Mouse (Mus musculus): Measurements from ENCODE around the gene Mtx1. TPM values are rescaled to one million over a fixed set of nuclear protein-coding genes. Genes with fewer than 3 reads are reported as not detected.

The Mtx1 gene
- polyA plus RNA-seq, 1 experiment from 2014 or later, result 159 TPM

DNA sequence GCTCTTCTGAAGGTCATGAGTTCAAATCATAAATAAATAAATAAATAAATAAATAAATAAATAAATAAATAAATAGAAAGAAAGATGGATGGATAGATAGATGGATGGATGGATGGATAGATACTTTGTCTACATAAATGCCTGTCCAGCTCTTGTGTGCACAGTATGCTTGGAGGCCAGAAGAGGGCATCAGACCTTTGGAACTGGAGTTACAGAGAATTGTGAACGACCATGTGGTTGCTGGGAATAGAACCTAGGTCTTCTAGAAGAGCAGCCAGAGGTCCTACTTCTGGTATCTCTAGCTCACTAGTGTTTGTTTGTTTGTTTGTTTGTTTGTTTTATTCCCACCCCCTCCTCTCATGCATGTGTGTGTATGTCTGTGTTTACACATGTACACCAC is 33.5 kb downstream of the Mtx1 start:
- H3K27me3 ChIP-seq (replicated peaks), result no peaks in the 10 kb centered on the region
- WGBS, result 80% methylated on average over 1 of the region's 1 CpGs
- no peak overlapping the region for H3K4me2 ChIP-seq

DNA sequence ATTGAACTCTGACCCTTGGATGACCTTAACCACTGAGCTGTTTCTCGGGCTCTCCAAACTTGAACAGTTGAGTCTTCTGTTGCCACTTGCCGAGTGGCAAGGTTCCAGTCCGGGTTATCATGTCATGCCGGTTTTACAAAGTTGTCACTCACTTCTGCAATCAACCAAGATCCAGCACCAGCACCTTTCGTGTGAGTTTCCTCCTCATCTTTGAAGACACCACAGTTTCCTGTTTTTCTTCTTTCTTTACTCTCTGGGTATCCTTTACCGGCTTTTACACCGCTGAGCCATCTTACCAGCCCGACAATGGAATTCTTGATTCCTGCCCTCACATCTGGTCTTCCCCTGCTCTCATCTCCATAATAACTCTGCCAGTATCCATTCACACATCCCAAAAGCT is 36.5 kb downstream of the Mtx1 start:
- no peak overlapping the region for H3K27ac ChIP-seq (replicated peaks)
- H3K4me2 ChIP-seq, result no peak overlapping the region
- no peaks in the 10 kb centered on the region for H3K27me3 ChIP-seq (replicated peaks)
- H3K9me3 ChIP-seq (replicated peaks), result no peaks in the 10 kb centered on the region
- H3K4me3 ChIP-seq (replicated peaks), result no peak overlapping the region
- no peak overlapping the region for H3K9ac ChIP-seq (replicated peaks)
- peaks cover 4% of the 10 kb centered on the region for H3K4me1 ChIP-seq
- ATAC-seq (ENCODE audit: low FRiP score), result no peak
- H3K36me3 ChIP-seq, result peaks cover 20% of the 10 kb centered on the region
- 87% methylated on average over 8 of the region's 8 CpGs for WGBS

More for the DNA sequence above, 33.5 kb downstream of the Mtx1 start:
- Histone ChIP-seq H3K4me1 (peaks cover 11% of the 10 kb centered on the region), H3K27ac (replicated peaks) (no peak overlapping the region), H3K9ac (replicated peaks) (no peak overlapping the region), H3K4me3 (replicated peaks) (no peak overlapping the region), H3K9me3 (replicated peaks) (no peaks in the 10 kb centered on the region), H3K36me3 (peaks cover 7% of the 10 kb centered on the region)
- no peak for ATAC-seq (ENCODE audit: low FRiP score)

DNA sequence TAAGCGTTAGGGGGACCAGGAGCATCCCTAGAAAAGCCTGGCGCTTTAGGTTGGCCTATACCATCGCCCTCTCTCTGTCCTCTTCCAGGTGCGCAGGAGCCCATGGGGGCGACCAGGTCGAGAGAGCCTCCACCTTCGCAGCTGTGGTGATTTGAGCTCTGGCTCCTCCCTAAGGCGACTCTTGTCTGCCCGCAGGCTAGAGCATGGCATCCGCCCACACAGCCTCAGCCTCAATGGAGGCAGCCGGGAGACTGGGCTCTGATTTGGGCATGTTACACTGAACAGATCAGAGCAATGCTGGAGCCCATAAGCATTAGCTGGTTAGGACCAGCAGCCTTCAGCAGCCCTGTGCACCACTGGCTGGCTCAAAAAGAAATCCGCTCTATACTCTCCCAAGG is 38.4 kb downstream of the Mtx1 start:
- H3K27ac ChIP-seq (replicated peaks), result no peak overlapping the region
- H3K4me2 ChIP-seq, result no peak overlapping the region

DNA sequence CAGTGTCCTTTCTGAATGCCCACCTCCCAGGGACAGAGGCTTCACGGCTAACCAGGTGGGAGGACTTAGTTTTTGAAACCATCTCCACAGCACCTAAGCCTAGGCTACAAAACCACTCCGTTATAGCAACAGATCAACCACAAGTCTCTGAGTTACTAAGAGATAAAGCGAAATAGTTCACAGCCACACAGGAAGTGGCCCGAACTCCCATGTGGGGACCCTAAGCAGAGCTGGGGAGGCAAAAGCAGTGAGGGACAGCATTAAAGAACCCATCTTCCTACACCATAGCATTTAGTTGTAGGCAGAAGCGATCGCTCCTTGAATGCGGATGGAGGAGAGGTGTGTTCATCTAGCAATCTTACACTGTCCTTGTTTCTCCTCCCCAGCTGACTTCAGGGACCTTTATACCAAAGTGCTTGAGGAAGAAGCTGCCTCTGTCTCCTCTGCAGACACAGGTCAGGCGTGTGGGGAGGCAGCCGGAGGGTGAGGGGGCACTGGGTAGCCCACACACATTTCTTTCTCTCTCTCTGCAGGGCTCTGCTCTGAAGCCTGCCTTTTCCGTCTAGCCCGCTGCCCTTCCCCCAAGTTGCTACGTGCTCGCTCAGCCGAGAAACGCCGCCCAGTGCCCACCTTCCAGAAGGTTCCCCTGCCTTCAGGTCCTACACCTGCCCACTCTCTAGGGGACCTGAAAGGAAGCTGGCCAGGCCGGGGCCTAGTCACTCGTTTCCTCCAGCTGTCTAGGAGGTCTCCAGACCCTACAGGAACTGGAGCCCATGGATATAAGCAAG is 39.0 kb downstream of the Mtx1 start:
- H3K4me3 ChIP-seq (replicated peaks), result no peak overlapping the region
- no peak overlapping the region for H3K9ac ChIP-seq (replicated peaks)
- WGBS, result 73% methylated on average over 18 of the region's 18 CpGs
- no peaks in the 10 kb centered on the region for H3K27me3 ChIP-seq (replicated peaks)
- H3K9me3 ChIP-seq (replicated peaks), result no peaks in the 10 kb centered on the region
- peaks cover 25% of the 10 kb centered on the region for H3K4me1 ChIP-seq
- H3K36me3 ChIP-seq, result peaks cover 20% of the 10 kb centered on the region
- ATAC-seq (ENCODE audit: low FRiP score), result no peak
- no peak overlapping the region for H3K27ac ChIP-seq (replicated peaks)
- no peak overlapping the region for H3K4me2 ChIP-seq

More for the DNA sequence above, 38.4 kb downstream of the Mtx1 start:
- Histone ChIP-seq H3K4me1 (peaks cover 22% of the 10 kb centered on the region), H3K9me3 (replicated peaks) (no peaks in the 10 kb centered on the region), H3K4me3 (replicated peaks) (no peak overlapping the region), H3K9ac (replicated peaks) (no peak overlapping the region), H3K36me3 (peaks cover 20% of the 10 kb centered on the region), H3K27me3 (replicated peaks) (no peaks in the 10 kb centered on the region)
- WGBS, result 74% methylated on average over 12 of the region's 12 CpGs
- no peak for ATAC-seq (ENCODE audit: low FRiP score)

DNA sequence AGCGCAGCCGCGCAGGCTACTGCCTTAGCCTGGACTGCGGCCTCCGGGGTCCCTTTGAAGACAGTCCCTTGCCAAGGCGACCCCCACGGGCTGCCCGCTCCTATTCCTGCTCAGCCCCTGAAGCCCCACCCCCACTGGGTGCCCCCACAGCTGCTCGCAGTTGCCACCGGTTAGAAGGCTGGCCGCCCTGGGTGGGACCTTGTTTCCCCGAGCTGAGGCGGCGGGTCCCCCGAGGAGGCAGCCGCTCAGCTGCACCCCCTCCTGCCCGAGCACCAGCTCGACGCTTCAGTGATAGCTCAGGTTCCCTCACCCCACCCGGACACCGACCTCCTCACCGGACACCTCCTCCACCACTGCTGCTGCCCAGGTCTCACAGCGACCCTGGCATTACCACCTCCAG is 39.7 kb downstream of the Mtx1 start:
- peaks cover 30% of the 10 kb centered on the region for H3K4me1 ChIP-seq
- no peak overlapping the region for H3K27ac ChIP-seq (replicated peaks)
- H3K4me2 ChIP-seq, result no peak overlapping the region
- ATAC-seq (ENCODE audit: low FRiP score), result no peak
- H3K9ac ChIP-seq (replicated peaks), result no peak overlapping the region
- no peaks in the 10 kb centered on the region for H3K9me3 ChIP-seq (replicated peaks)
- no peaks in the 10 kb centered on the region for H3K27me3 ChIP-seq (replicated peaks)
- 50% methylated on average over 23 of the region's 23 CpGs for WGBS
- H3K36me3 ChIP-seq, result peaks cover 22% of the 10 kb centered on the region
- no peak overlapping the region for H3K4me3 ChIP-seq (replicated peaks)

DNA sequence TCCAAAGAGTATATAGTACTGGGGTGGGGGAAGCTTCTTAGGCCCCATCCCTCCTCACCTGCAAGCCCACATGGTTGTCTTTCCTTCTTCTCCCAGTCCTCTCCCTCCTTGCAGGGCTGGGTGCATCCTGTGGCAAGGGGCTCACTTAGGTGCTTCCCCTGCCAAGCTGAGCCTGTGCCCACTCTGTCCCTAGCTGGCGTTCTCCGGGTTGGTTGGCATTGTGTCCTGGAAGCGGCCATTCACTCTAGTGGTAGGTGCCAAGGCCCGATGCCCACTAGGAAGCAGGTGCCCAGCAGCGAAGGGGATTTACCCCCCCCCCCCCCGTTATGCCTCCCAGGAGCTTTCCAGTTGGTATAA is 43.0 kb downstream of the Mtx1 start:
- no peaks in the 10 kb centered on the region for H3K27me3 ChIP-seq (replicated peaks)
- no peak; the same call in 1 of the 2 replicates for ATAC-seq (ENCODE audit: low FRiP score)
- peak overlapping the region; percentile 62 for H3K4me3 ChIP-seq (replicated peaks)
- H3K4me2 ChIP-seq, result peak overlapping the region; percentile 97
- H3K4me1 ChIP-seq, result peaks cover 37% of the 10 kb centered on the region
- H3K36me3 ChIP-seq, result peaks cover 53% of the 10 kb centered on the region
- H3K9me3 ChIP-seq (replicated peaks), result no peaks in the 10 kb centered on the region
- 58% methylated on average over 6 of the region's 6 CpGs for WGBS
- peak overlapping the region; percentile 94 for H3K9ac ChIP-seq (replicated peaks)
- H3K27ac ChIP-seq (replicated peaks), result peak overlapping the region; percentile 95

DNA sequence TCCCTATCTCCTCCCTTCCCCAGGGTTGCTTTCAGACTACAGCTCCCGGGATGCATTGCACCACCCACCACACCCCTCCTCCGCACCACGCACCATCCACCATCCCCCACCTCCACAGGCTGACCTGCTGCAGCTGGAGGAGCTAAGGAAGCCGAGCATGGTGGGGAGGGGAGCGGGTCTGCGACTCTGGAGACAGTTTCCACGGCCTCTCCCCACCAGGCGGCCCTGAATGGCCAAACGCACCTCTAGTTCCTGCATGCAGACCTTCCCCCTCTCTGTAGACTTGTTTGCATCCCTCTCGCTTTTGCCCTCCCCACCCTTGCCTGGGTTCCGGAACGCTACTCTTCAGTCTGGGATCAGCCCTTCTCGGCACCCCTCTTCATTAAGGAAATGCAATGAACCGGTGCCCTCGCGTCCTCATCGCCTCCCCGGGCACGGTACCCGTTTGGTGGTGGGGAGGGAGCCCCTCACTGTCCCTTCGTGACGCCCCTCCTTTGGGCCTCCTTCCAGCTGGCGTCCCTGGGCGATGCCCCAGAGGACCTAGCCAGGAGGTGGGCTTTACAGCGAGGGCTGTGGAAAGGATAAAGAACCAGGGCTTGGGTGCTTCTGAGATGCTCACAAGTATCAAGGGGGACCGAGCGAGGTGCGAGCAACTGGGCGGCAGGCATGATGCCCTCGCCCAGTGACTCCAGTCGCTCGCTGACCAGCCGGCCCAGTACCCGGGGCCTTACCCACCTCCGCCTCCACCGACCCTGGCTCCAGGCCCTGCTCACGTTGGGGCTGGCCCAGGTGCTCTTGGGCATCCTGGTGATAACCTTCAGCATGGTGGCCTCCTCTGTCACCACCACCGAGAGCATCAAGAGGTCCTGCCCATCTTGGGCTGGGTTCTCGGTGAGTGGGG is 43.6 kb downstream of the Mtx1 start, which contains the start of gene Fam189b:
Gene Fam189b, plus strand, starts transcription at position 86 of the 901 bp plus-strand sequence.
- peak within 1 kb of the TSS; percentile 62 for H3K4me3 ChIP-seq (replicated peaks)
- H3K4me2 ChIP-seq, result peak within 1 kb of the TSS; percentile 97
- H3K9me3 ChIP-seq (replicated peaks), result no peaks in the 10 kb centered on the region
- peak within 1 kb of the TSS; percentile 95 for H3K27ac ChIP-seq (replicated peaks)
- peaks cover 48% of the 10 kb centered on the region for H3K36me3 ChIP-seq
- no peaks in the 10 kb centered on the region for H3K27me3 ChIP-seq (replicated peaks)
- H3K9ac ChIP-seq (replicated peaks), result peak within 1 kb of the TSS; percentile 94
- WGBS, result 5% methylated on average over 39 of the region's 39 CpGs
- peaks cover 43% of the 10 kb centered on the region for H3K4me1 ChIP-seq
- ATAC-seq (ENCODE audit: low FRiP score), result peak; percentile 94

DNA sequence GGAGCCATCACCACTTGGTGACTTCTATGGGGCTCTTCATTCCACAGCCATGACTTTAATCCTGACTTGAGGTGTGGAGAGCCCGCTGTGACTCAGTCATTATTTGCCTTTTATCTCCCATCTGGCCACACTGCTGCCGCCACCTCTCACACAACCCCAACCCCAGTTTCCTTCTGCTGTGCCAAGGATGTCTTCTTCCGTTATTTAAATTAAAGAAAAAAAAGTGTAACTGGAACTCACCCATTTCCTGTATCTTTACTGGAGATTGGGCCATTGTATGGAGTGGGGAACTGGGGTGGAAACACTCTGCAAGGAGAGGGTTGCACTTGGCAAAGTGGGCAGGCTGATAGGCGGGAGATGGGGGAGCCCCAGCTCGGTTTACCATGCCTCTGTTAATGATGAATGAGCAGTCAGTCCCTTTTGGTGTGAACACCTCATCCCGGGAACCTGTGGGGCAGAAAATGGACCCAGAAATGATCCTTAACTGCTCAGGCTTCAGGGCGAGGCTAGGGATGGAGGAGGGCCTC is 44.3 kb downstream of the Mtx1 start:
- no peaks in the 10 kb centered on the region for H3K27me3 ChIP-seq (replicated peaks)
- peaks cover 48% of the 10 kb centered on the region for H3K4me1 ChIP-seq
- no peak overlapping the region; the same call in 1 of the 2 replicates for H3K9ac ChIP-seq (replicated peaks)
- peak overlapping the region; percentile 62 for H3K4me3 ChIP-seq (replicated peaks)
- H3K4me2 ChIP-seq, result peak overlapping the region; percentile 97
- WGBS, result 51% methylated on average over 7 of the region's 7 CpGs
- H3K27ac ChIP-seq (replicated peaks), result peak overlapping the region; percentile 95
- peak; percentile 6 for ATAC-seq (ENCODE audit: low FRiP score)
- H3K36me3 ChIP-seq, result peaks cover 41% of the 10 kb centered on the region
- no peaks in the 10 kb centered on the region for H3K9me3 ChIP-seq (replicated peaks)

DNA sequence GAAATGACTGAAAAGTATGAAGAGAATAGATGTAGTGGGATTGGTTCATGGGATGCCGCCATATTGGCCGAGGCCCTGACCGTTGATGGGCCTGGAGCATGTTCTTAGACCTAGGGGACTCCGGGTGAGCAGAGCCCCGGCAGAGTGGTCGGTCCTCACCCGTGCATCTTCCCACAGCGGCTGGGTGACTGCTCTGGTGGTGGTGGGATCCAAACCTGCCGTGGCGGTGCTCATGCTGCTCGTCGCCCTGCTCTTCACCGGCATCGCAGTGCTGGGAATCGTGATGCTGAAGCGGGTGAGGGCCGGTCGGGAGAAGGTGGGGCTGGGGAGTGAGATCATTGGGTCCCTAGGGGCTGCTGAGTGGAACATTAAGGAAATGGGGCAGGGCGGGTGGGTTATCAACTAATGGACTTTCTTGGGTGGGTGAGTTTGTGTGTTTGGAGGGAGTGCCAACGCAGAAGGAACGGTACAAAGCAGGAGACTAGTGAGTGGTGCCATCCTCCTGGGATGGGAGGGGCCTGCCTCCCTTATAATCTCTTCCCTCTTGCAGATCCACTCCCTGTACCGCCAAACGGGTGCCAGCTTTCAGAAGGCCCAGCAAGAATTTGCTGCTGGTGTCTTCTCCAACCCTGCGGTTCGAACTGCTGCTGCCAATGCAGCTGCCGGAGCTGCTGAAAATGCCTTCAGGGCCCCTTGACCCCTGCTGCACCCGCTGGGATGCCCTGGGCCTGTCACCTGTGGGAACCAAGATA is 45.0 kb downstream of the Mtx1 start:
- peaks cover 35% of the 10 kb centered on the region for H3K36me3 ChIP-seq
- no peak overlapping the region for H3K9ac ChIP-seq (replicated peaks)
- H3K4me2 ChIP-seq, result no peak overlapping the region
- 95% methylated on average over 27 of the region's 27 CpGs for WGBS
- H3K27ac ChIP-seq (replicated peaks), result peak overlapping the region; percentile 95; the same call in 1 of the 2 replicates
- peaks cover 49% of the 10 kb centered on the region for H3K4me1 ChIP-seq
- H3K27me3 ChIP-seq (replicated peaks), result no peaks in the 10 kb centered on the region
- no peaks in the 10 kb centered on the region for H3K9me3 ChIP-seq (replicated peaks)
- H3K4me3 ChIP-seq (replicated peaks), result no peak overlapping the region
- ATAC-seq (ENCODE audit: low FRiP score), result no peak

DNA sequence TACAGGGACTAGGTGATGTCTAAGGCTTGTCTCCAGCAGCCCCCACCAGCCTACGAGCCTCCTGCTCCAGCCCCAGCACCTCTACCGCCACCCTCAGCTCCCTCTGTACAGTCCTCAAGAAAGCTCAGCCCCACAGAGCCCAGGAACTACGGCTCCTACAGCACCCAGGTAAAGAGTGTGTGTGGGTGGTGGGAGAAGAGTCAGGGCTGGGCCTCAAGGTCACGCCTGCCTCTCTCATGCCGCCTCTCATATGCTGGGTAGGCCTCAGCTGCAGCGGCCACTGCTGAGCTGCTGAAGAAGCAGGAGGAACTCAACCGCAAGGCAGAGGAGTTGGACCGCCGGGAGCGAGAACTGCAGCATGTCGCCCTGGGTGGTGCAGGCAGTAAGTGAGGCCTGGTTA is 47.8 kb downstream of the Mtx1 start:
- Histone ChIP-seq H3K9me3 (replicated peaks) (no peaks in the 10 kb centered on the region), H3K4me1 (peaks cover 33% of the 10 kb centered on the region), H3K9ac (replicated peaks) (0 out of 2 replicates have a peak overlapping the region, but pooled peaks have one; percentile 77), H3K4me3 (replicated peaks) (no peak overlapping the region), H3K36me3 (peaks cover 60% of the 10 kb centered on the region), H3K27me3 (replicated peaks) (no peaks in the 10 kb centered on the region), H3K27ac (replicated peaks) (no peak overlapping the region), H3K4me2 (0 out of 2 replicates have a peak overlapping the region, but pooled peaks have one; percentile 13)
- no peak for ATAC-seq (ENCODE audit: low FRiP score)
- WGBS, result 94% methylated on average over 11 of the region's 11 CpGs

DNA sequence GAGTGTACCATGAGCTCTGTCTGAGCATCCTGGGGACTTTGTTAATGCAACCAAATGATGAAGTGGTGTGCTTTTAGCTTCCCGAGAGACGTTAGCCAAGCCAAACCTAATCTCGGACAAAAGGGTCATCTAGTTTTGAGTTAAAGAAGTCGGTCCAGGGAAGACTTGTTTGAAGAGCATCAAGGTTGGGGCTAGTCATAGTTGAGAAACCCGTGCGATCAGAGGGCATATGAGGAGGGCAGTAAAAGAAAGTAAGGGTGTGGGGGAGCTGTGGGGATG is 48.8 kb downstream of the Mtx1 start:
- Histone ChIP-seq H3K36me3 (peaks cover 70% of the 10 kb centered on the region), H3K9ac (replicated peaks) (peak overlapping the region; percentile 77), H3K27ac (replicated peaks) (peak overlapping the region; percentile 87), H3K27me3 (replicated peaks) (no peaks in the 10 kb centered on the region), H3K4me3 (replicated peaks) (peak overlapping the region; percentile 76), H3K4me1 (peaks cover 26% of the 10 kb centered on the region), H3K4me2 (peak overlapping the region; percentile 90), H3K9me3 (replicated peaks) (no peaks in the 10 kb centered on the region)
- no peak for ATAC-seq (ENCODE audit: low FRiP score)
- WGBS, result 7% methylated on average over 6 of the region's 6 CpGs

Measured in neural tube, embryonic 15.5 days (tissue).